18 mouse cellular contexts compared by ENCODE assay signal in the genomic region with DNA sequence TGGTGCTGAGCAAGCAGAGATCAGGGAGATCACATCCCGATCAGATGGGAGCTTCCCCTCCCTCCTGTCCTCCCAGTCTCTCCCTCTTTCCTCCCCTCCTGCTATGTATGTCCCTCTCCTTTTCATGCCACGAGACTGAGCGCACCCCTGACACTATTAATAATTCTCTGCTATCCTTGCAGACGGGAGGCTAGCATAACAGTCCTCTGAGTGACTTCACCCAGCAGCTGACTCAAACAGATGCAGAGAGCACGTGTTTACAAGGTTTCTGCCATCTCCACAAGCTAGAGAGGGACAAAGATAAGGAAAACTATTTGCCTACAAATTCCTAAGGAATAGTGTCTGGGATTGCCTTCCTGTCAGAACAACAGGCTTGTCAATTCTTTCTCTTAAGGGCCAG.
"Had no signal": no experiment of that assay in that cellular context is flagged by ENCODE, and none has a peak within 500 bp of the region (broad histone marks: within the 10 kb centered on the region; RNA-seq: fewer than 3 reads in every experiment).

No protein-coding gene starts in this region.

- H3K27ac ChIP-seq: layer of hippocampus, adult 2 months; limb, embryonic 12.5 days; liver, embryonic 13.5 days; lung, embryonic 15.5 days; macrophage; midbrain, embryonic 15.5 days; neural tube, embryonic 13.5 days had no signal

- H3K9me3 ChIP-seq: limb, embryonic 12.5 days; liver, embryonic 13.5 days; lung, embryonic 15.5 days; midbrain, embryonic 15.5 days; neural tube, embryonic 13.5 days had no signal

- H3K4me3 ChIP-seq: layer of hippocampus, adult 2 months; limb, embryonic 12.5 days; liver, embryonic 13.5 days; lung, embryonic 15.5 days; megakaryocyte, embryonic 14.5 days; midbrain, embryonic 15.5 days; neural tube, embryonic 13.5 days had no signal

- ATAC-seq: liver, postnatal 0 days; midbrain, embryonic 15.5 days had no signal

- H3K36me3 ChIP-seq: limb, embryonic 12.5 days; liver, embryonic 13.5 days; lung, embryonic 15.5 days; midbrain, embryonic 15.5 days; neural tube, embryonic 13.5 days had no signal

- H3K4me1 ChIP-seq: limb, embryonic 12.5 days; liver, embryonic 13.5 days; lung, embryonic 15.5 days; megakaryocyte, embryonic 14.5 days; midbrain, embryonic 15.5 days; neural tube, embryonic 13.5 days had no signal

- H3K4me2 ChIP-seq: limb, embryonic 12.5 days; liver, embryonic 13.5 days; lung, embryonic 15.5 days; midbrain, embryonic 11.5 days; midbrain, embryonic 15.5 days; neural tube, embryonic 13.5 days had no signal

- H3K9ac ChIP-seq: limb, embryonic 12.5 days; liver, embryonic 13.5 days; liver, postnatal 0 days; lung, embryonic 15.5 days; midbrain, embryonic 15.5 days; neural tube, embryonic 13.5 days had no signal

- DNase-seq: kidney, adult 9 months; kidney, postnatal 36 days; liver; liver, embryonic 13.5 days; liver, postnatal 0 days; lung, postnatal 14 days; retina, postnatal 1 day; right cerebral cortex, postnatal 4 days; spleen, adult 18-20 months; thymus, postnatal 36 days had no signal

- H3K27me3 ChIP-seq: limb, embryonic 12.5 days; liver, embryonic 13.5 days; lung, embryonic 15.5 days; midbrain, embryonic 15.5 days had no signal
